Mouse (Mus musculus) C2C12 (cell line): ENCODE measurements at regions not wholly inside any gene's neighbourhood (a gene's known extent, or its start where the extent isn't known, plus 50 kb on each side); places are given as distances from the start of the nearest gene placed in this dataset.

Experiments
- H3K27me3 ChIP-seq: one replicate; pipeline ENCODE4 v1.6.1; 2011; ENCODE audit not compliant: control insufficient read depth, insufficient read depth, insufficient read length
- H3K36me3 ChIP-seq: one replicate; pipeline ENCODE4 v1.6.1; 2011; ENCODE audit not compliant: control insufficient read depth, insufficient read depth
- H3K4me3 ChIP-seq: one replicate; pipeline ENCODE4 v1.5.1; 2011; ENCODE audit warnings: mild to moderate bottlenecking, control low read depth; ENCODE audit not compliant: poor library complexity, insufficient read depth, severe bottlenecking
- H3K79me2 ChIP-seq: one replicate; pipeline ENCODE4 v1.6.1; 2011; ENCODE audit not compliant: control insufficient read depth, insufficient read depth
- H3K79me3 ChIP-seq: one replicate; pipeline ENCODE4 v1.6.1; 2011; ENCODE audit warnings: low read depth, control low read depth
- H3ac ChIP-seq: one replicate; pipeline ENCODE3; 2011; ENCODE audit warnings: low read depth; ENCODE audit not compliant: control insufficient read depth, insufficient read length
- CEBPB ChIP-seq: IDR thresholded peaks from one replicate; pipeline ENCODE4 v1.6.1; 2011; ENCODE audit warnings: low read depth, mild to moderate bottlenecking, control low read depth, moderate library complexity
- CTCF ChIP-seq: IDR thresholded peaks from one replicate; pipeline ENCODE4 v1.5.1; 2011; ENCODE audit not compliant: control insufficient read depth, insufficient read depth, insufficient read length
- FOSL1 ChIP-seq: IDR thresholded peaks from one replicate; pipeline ENCODE4 v1.8.0; 2011; ENCODE audit warnings: mild to moderate bottlenecking, low read length; ENCODE audit not compliant: poor library complexity, insufficient read depth, severe bottlenecking
- MAX ChIP-seq: IDR thresholded peaks from one replicate; pipeline ENCODE4 v1.6.1; 2011; ENCODE audit warnings: mild to moderate bottlenecking, control low read depth
- MYOD1 ChIP-seq: IDR thresholded peaks from one replicate; pipeline ENCODE4 v1.6.1; 2011; ENCODE audit warnings: low read depth; ENCODE audit not compliant: control insufficient read depth, insufficient read length
- MYOG ChIP-seq: IDR thresholded peaks from one replicate; pipeline ENCODE4 v1.6.1; 2011; ENCODE audit not compliant: control insufficient read depth, insufficient read length; ENCODE audit errors: extremely low read depth
- USF1 ChIP-seq: IDR thresholded peaks from one replicate; pipeline ENCODE4 v1.6.1; 2011; ENCODE audit warnings: low read depth, mild to moderate bottlenecking, control low read depth, moderate library complexity

- H3K27me3 ChIP-seq: no peaks in the 10 kb centered on the region
- no peaks in the 10 kb centered on the region for H3K79me2 ChIP-seq
- H3K4me3 ChIP-seq: no peak overlapping the region
- no peaks in the 10 kb centered on the region for H3K79me3 ChIP-seq
- no peak overlapping the region for H3ac ChIP-seq
- TF ChIP-seq MAX (no peak), CEBPB (no peak), MYOD1 (no peak), USF1 (no peak), MYOG (no peak), CTCF (no peak), FOSL1 (no peak)
- no peaks in the 10 kb centered on the region for H3K36me3 ChIP-seq
Measured at GRCm38 (mm10) chr11:19666732-19667131, 257.4 kb upstream of the Spred2 start.

- H3K27me3 ChIP-seq: no peaks in the 10 kb centered on the region
- H3K79me3 ChIP-seq: no peaks in the 10 kb centered on the region
- TF ChIP-seq CTCF (no peak), MYOD1 (no peak)
- no peaks in the 10 kb centered on the region for H3K79me2 ChIP-seq
- H3ac ChIP-seq: no peak overlapping the region
- H3K4me3 ChIP-seq: no peak overlapping the region
- H3K36me3 ChIP-seq: no peaks in the 10 kb centered on the region
Measured at GRCm38 (mm10) chr11:19670853-19671530, 253.2 kb upstream of the Spred2 start.

- no peaks in the 10 kb centered on the region for H3K79me2 ChIP-seq
- no peaks in the 10 kb centered on the region for H3K36me3 ChIP-seq
- no peak overlapping the region for H3K4me3 ChIP-seq
- H3ac ChIP-seq: no peak overlapping the region
- no peaks in the 10 kb centered on the region for H3K27me3 ChIP-seq
- TF ChIP-seq MAX (no peak), CTCF (no peak), FOSL1 (no peak), MYOD1 (no peak), USF1 (no peak), MYOG (no peak), CEBPB (no peak)
- H3K79me3 ChIP-seq: no peaks in the 10 kb centered on the region
Measured at GRCm38 (mm10) chr11:19673012-19673411, 251.2 kb upstream of the Spred2 start.

- H3K79me2 ChIP-seq: no peaks in the 10 kb centered on the region
- no peaks in the 10 kb centered on the region for H3K36me3 ChIP-seq
- TF ChIP-seq MYOD1 (no peak), CTCF (no peak), MYOG (no peak), CEBPB (no peak), FOSL1 (no peak), MAX (no peak), USF1 (no peak)
- no peaks in the 10 kb centered on the region for H3K79me3 ChIP-seq
- no peak overlapping the region for H3ac ChIP-seq
- H3K27me3 ChIP-seq: no peaks in the 10 kb centered on the region
- no peak overlapping the region for H3K4me3 ChIP-seq
Measured at GRCm38 (mm10) chr11:19676514-19676913, 247.7 kb upstream of the Spred2 start.

GRCm38 (mm10) chr11:19679041-19679440, 245.1 kb upstream of the Spred2 start:
- Histone ChIP-seq H3K4me3 (no peak overlapping the region), H3K79me2 (no peaks in the 10 kb centered on the region), H3K79me3 (no peaks in the 10 kb centered on the region), H3K36me3 (no peaks in the 10 kb centered on the region), H3K27me3 (no peaks in the 10 kb centered on the region), H3ac (no peak overlapping the region)
- TF ChIP-seq CTCF (no peak), CEBPB (no peak), MYOG (no peak), MYOD1 (no peak), FOSL1 (no peak), MAX (no peak), USF1 (no peak)

GRCm38 (mm10) chr11:19679669-19680068, 244.5 kb upstream of the Spred2 start:
- H3K79me3 ChIP-seq: no peaks in the 10 kb centered on the region
- no peaks in the 10 kb centered on the region for H3K27me3 ChIP-seq
- TF ChIP-seq CTCF (no peak), MYOG (no peak), MYOD1 (no peak), FOSL1 (no peak), CEBPB (no peak), MAX (no peak), USF1 (no peak)
- no peaks in the 10 kb centered on the region for H3K36me3 ChIP-seq
- no peaks in the 10 kb centered on the region for H3K79me2 ChIP-seq
- no peak overlapping the region for H3ac ChIP-seq
- H3K4me3 ChIP-seq: no peak overlapping the region
